Mouse (Mus musculus): ENCODE results near the gene Hba-x. TPM values are rescaled to one million over a fixed set of nuclear protein-coding genes. Genes with fewer than 3 reads are reported as not detected.
A peak's percentile ranks its signal among the peaks of the same experiment; 100 is the strongest.

Hba-x gene
- total RNA-seq (2014; rRNA removed) (not detected in 2 replicates), polyA plus RNA-seq (2012; rRNA removed) (not detected in 2 replicates)

DNA sequence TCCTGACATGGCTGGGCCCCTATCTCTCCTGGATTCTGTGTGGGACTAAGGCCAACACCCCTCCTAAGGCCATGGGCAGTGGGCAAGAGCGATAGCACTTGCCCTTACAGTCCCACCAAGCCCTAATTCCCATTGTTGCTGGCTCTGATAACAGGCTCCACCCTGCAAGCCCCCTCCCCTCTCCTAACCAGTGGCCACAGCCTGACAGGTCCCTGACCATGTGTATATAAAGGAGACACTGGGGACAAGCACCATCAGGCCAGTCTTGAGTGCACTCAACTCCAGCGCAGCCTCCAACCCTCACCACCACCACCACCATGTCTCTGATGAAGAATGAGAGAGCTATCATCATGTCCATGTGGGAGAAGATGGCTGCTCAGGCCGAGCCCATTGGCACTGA lies at the start of gene Hba-x:
Gene Hba-x (plus strand): TSS at position 54 of the 400 bp plus-strand sequence.
- H3K4me3 ChIP-seq (ENCODE audit: insufficient read depth, low read depth, low read length), result no peak within 1 kb of the TSS
- no peak within 1 kb of the TSS for H3K9ac ChIP-seq (ENCODE audit: low read depth, low read length)
- TF ChIP-seq POLR2A (IDR thresholded peaks at IDR 0.05; ENCODE audit: extremely low read depth, insufficient read depth, low read length), result no peak
- TF ChIP-seq CTCF (IDR thresholded peaks at IDR 0.05; ENCODE audit: low read depth, low read length), result no peak
- 75% methylated on average over 3 of the region's 3 CpGs for WGBS
- no peaks in the 10 kb centered on the region for H3K79me2 ChIP-seq (ENCODE audit: control insufficient read depth, insufficient read depth, low read length)
- H3K27me3 ChIP-seq (ENCODE audit: control insufficient read depth, insufficient read depth, low read length), result 0 out of 2 replicates have a peak, but pooled peaks cover 2% of the 10 kb centered on the region
- H3K27ac ChIP-seq (replicated peaks; ENCODE audit: insufficient read depth, low read depth, low read length), result no peak within 1 kb of the TSS
- no peaks in the 10 kb centered on the region for H3K36me3 ChIP-seq (ENCODE audit: control insufficient read depth, insufficient read depth, low read length)
- DNase-seq (ENCODE audit: extremely low read depth, low read depth, low spot score), result no peak
- no peaks in the 10 kb centered on the region for H3K4me1 ChIP-seq (ENCODE audit: control insufficient read depth, insufficient read depth, low read length)

DNA sequence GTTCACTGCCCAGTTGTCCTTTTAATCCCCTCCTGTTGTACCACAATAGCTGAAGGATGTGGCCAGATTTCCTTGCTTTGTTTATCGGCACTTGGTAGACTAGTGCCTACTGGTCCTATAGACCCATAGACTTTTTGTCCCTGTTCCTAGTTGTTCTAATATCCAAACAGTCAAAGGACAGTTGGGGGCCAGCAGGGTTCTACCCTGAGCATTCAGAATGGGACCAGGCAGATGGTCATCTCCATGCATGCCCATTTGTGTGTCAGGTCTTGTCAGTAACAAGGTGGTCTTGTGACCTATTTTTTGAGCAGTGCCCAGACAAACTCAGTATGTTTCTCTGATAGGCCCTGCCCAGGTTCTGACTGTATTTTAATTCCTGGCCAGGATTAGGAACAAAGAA lies 49.2 kb upstream of the Hba-x start:
- no peak for DNase-seq (ENCODE audit: extremely low read depth, low read depth, low spot score)
- Histone ChIP-seq H3K27me3 (ENCODE audit: control insufficient read depth, insufficient read depth, low read length) (no peaks in the 10 kb centered on the region), H3K4me1 (ENCODE audit: control insufficient read depth, insufficient read depth, low read length) (peaks cover 18% of the 10 kb centered on the region), H3K9ac (ENCODE audit: low read depth, low read length) (peak overlapping the region; percentile 98), H3K4me3 (ENCODE audit: insufficient read depth, low read depth, low read length) (peak overlapping the region; percentile 96), H3K27ac (replicated peaks; ENCODE audit: insufficient read depth, low read depth, low read length) (no peak overlapping the region), H3K36me3 (ENCODE audit: control insufficient read depth, insufficient read depth, low read length) (peaks cover 2% of the 10 kb centered on the region; the same call in 1 of the 2 replicates), H3K79me2 (ENCODE audit: control insufficient read depth, insufficient read depth, low read length) (no peaks in the 10 kb centered on the region)
- 49% methylated on average over 1 of the region's 1 CpGs for WGBS
- TF ChIP-seq CTCF (IDR thresholded peaks at IDR 0.05; ENCODE audit: low read depth, low read length) (no peak), POLR2A (IDR thresholded peaks at IDR 0.05; ENCODE audit: extremely low read depth, insufficient read depth, low read length) (no peak)

DNA sequence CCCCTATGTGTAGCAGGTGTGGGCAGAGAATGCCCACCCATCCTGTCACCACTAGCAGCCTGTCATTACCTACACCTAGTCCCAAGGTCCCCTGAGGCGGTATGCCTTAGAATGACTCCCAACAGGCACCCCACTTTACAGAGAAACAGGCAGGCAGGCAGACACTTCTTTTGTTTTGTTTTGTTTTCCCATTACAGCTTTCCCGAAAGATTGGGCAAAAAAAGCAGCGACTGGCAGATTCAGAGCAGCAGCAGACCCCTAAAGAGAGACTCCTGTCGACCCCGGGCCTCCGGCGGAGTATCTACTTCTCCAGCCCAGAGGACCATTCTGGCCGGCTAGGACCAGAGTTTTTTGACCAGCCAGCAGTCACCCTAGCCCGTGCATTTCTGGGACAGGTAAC lies 48.6 kb upstream of the Hba-x start:
- TF ChIP-seq CTCF (IDR thresholded peaks at IDR 0.05; ENCODE audit: low read depth, low read length), result no peak
- no peak for TF ChIP-seq POLR2A (IDR thresholded peaks at IDR 0.05; ENCODE audit: extremely low read depth, insufficient read depth, low read length)
- WGBS, result 95% methylated on average over 9 of the region's 9 CpGs
- no peak for DNase-seq (ENCODE audit: extremely low read depth, low read depth, low spot score)
- H3K79me2 ChIP-seq (ENCODE audit: control insufficient read depth, insufficient read depth, low read length), result no peaks in the 10 kb centered on the region
- no peak overlapping the region for H3K4me3 ChIP-seq (ENCODE audit: insufficient read depth, low read depth, low read length)
- no peak overlapping the region for H3K27ac ChIP-seq (replicated peaks; ENCODE audit: insufficient read depth, low read depth, low read length)
- no peak overlapping the region for H3K9ac ChIP-seq (ENCODE audit: low read depth, low read length)
- peaks cover 3% of the 10 kb centered on the region; the same call in 1 of the 2 replicates for H3K36me3 ChIP-seq (ENCODE audit: control insufficient read depth, insufficient read depth, low read length)
- H3K4me1 ChIP-seq (ENCODE audit: control insufficient read depth, insufficient read depth, low read length), result peaks cover 14% of the 10 kb centered on the region
- no peaks in the 10 kb centered on the region for H3K27me3 ChIP-seq (ENCODE audit: control insufficient read depth, insufficient read depth, low read length)

DNA sequence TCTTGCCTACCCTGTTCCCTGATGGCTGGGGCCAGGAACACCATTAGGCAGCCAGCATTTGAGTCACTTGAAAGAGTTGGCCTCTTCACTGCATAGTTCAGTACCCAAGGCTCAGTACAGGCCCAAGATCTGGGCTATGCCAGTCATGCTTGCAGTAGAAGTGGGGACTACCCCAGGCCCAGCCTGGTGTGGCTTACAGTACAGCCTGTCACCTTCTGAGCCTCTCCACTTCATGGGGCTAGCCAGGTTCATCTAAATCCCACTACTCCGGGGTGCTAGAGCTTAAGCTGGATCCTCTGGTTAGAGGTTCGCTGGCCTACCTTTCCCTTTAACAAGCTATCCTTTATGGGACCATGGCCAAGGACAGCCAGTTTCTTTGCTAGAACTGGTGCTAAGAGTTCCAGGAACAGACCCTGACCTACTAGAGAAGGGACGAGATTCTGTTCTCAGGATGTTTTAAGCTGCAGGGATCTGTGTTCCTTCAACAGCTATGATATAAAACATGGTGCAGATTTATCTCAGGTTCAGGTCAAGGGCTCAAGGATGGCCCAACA lies 47.8 kb upstream of the Hba-x start:
- WGBS, result 85% methylated on average over 3 of the region's 3 CpGs
- DNase-seq (ENCODE audit: extremely low read depth, low read depth, low spot score), result no peak
- TF ChIP-seq POLR2A (IDR thresholded peaks at IDR 0.05; ENCODE audit: extremely low read depth, insufficient read depth, low read length) (no peak), CTCF (IDR thresholded peaks at IDR 0.05; ENCODE audit: low read depth, low read length) (no peak)
- H3K9ac ChIP-seq (ENCODE audit: low read depth, low read length), result no peak overlapping the region
- no peak overlapping the region for H3K4me3 ChIP-seq (ENCODE audit: insufficient read depth, low read depth, low read length)
- H3K27me3 ChIP-seq (ENCODE audit: control insufficient read depth, insufficient read depth, low read length), result no peaks in the 10 kb centered on the region
- no peak overlapping the region for H3K27ac ChIP-seq (replicated peaks; ENCODE audit: insufficient read depth, low read depth, low read length)
- peaks cover 3% of the 10 kb centered on the region; the same call in 1 of the 2 replicates for H3K36me3 ChIP-seq (ENCODE audit: control insufficient read depth, insufficient read depth, low read length)
- H3K79me2 ChIP-seq (ENCODE audit: control insufficient read depth, insufficient read depth, low read length), result no peaks in the 10 kb centered on the region
- H3K4me1 ChIP-seq (ENCODE audit: control insufficient read depth, insufficient read depth, low read length), result peaks cover 14% of the 10 kb centered on the region

DNA sequence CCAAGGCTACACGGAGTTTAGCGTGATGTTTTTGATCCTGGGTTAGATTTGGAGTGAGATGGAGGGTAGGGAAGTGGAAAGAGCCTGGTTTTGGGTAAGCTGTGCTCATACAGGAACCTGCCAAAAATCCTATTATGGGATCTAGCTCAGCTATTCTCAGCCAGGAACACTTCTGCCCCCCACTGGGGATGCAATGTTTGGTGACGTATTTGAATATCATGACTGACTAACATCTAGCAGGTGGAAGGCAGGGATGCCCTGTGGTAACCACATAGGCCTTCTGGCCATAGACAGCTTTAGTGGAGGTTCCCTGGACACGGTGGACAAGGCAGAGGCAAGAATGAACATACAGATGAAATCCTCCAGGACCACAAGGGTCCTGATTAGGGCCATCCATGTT lies 46.0 kb upstream of the Hba-x start:
- H3K27me3 ChIP-seq (ENCODE audit: control insufficient read depth, insufficient read depth, low read length), result no peaks in the 10 kb centered on the region
- WGBS, result 87% methylated on average over 4 of the region's 4 CpGs

GRCm38 (mm10) chr11:32231125-32231524 lies 45.1 kb upstream of the Hba-x start:
- Histone ChIP-seq H3K4me1 (ENCODE audit: control insufficient read depth, insufficient read depth, low read length) (0 out of 2 replicates have a peak, but pooled peaks cover 2% of the 10 kb centered on the region), H3K36me3 (ENCODE audit: control insufficient read depth, insufficient read depth, low read length) (peaks cover 3% of the 10 kb centered on the region; the same call in 1 of the 2 replicates), H3K79me2 (ENCODE audit: control insufficient read depth, insufficient read depth, low read length) (no peaks in the 10 kb centered on the region), H3K4me3 (ENCODE audit: insufficient read depth, low read depth, low read length) (no peak overlapping the region), H3K27ac (replicated peaks; ENCODE audit: insufficient read depth, low read depth, low read length) (no peak overlapping the region), H3K27me3 (ENCODE audit: control insufficient read depth, insufficient read depth, low read length) (no peaks in the 10 kb centered on the region), H3K9ac (ENCODE audit: low read depth, low read length) (no peak overlapping the region)
- no peak for DNase-seq (ENCODE audit: extremely low read depth, low read depth, low spot score)
- TF ChIP-seq CTCF (IDR thresholded peaks at IDR 0.05; ENCODE audit: low read depth, low read length) (no peak), POLR2A (IDR thresholded peaks at IDR 0.05; ENCODE audit: extremely low read depth, insufficient read depth, low read length) (no peak)
- 94% methylated on average over 2 of the region's 2 CpGs for WGBS

More for the DNA sequence above, 46.0 kb upstream of the Hba-x start:
- Histone ChIP-seq H3K4me3 (ENCODE audit: insufficient read depth, low read depth, low read length) (no peak overlapping the region), H3K36me3 (ENCODE audit: control insufficient read depth, insufficient read depth, low read length) (peaks cover 3% of the 10 kb centered on the region; the same call in 1 of the 2 replicates), H3K4me1 (ENCODE audit: control insufficient read depth, insufficient read depth, low read length) (peaks cover 9% of the 10 kb centered on the region), H3K27ac (replicated peaks; ENCODE audit: insufficient read depth, low read depth, low read length) (no peak overlapping the region), H3K9ac (ENCODE audit: low read depth, low read length) (no peak overlapping the region), H3K79me2 (ENCODE audit: control insufficient read depth, insufficient read depth, low read length) (no peaks in the 10 kb centered on the region)
- TF ChIP-seq POLR2A (IDR thresholded peaks at IDR 0.05; ENCODE audit: extremely low read depth, insufficient read depth, low read length) (no peak), CTCF (IDR thresholded peaks at IDR 0.05; ENCODE audit: low read depth, low read length) (no peak)
- no peak for DNase-seq (ENCODE audit: extremely low read depth, low read depth, low spot score)

All from liver, adult 2 months (tissue).